Mouse (Mus musculus): ENCODE data around the gene Pitpnm2. TPM values are rescaled to one million over a fixed set of nuclear protein-coding genes. Genes with fewer than 3 reads are reported as not detected.
A peak's percentile ranks its signal among the peaks of the same experiment; 100 is the strongest.

Pitpnm2 gene
- polyA plus RNA-seq, 1 experiment: 55.3 TPM

GRCm38 (mm10) chr5:124186465-124186854 is 63.1 kb downstream of the Pitpnm2 start:
- no peak for TF ChIP-seq GATA1 (IDR thresholded peaks at IDR 0.05; ENCODE audit: low read length)

GRCm38 (mm10) chr5:124185706-124186464 is 63.7 kb downstream of the Pitpnm2 start:
- no peak for TF ChIP-seq GATA1 (IDR thresholded peaks at IDR 0.05; ENCODE audit: low read length)

DNA sequence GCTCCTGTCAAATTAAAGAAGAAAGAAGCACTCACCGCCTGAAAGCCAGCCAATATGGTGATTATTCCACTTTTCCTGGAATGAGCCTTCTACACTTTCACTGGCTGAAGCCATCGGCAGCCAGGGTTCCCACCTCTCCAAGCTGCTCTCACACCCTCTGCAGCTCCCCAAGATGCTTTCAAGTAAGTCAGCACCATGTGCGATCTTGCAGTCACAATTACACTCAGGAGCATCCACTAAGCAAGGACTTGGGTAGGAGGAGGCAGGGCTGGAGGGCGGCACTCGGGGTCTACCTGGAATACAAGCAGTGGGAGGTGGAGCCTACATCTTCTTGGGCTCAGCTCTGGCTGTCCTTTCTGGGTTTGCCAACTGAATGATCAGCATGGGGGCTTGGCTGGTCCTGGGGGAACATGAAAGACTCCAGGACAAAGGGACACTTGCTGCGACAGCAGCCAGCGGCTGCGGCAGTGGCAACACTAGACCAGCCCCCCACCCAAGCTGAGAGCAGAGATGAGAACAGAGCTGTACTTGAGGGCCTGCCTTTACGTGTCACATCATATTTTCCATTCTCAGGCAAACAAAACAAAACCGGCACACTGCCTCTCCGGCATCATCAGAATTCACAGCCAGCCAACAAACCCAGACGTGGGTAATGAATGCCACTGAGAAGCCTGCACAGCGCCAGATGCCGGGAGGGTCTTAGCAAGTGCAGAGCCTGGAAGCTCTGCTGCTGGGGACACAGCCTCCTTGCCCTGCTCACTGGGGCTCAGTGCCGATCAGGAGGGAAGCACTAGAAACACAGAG is 64.5 kb downstream of the Pitpnm2 start:
- no peak for TF ChIP-seq GATA1 (IDR thresholded peaks at IDR 0.05; ENCODE audit: low read length)

DNA sequence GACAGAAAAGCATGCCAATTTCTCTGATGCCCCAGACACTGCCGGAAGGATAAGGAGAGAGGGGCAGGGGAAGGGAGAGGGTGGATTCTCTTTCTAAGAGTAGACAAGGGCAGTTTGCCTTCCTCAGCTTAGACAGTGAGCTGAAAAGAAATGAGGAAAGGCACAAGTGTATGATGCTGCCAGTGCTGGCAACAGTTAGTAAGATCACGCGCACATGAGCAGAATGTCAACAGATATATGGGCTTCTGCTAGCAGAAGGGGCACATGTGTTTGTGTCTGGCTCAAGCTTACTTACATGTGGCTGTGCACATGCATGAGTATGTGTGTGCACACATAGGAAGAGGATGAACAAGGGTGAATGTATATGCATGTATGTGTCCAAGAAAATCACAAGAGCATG is 65.4 kb downstream of the Pitpnm2 start:
- TF ChIP-seq GATA1 (IDR thresholded peaks at IDR 0.05; ENCODE audit: low read length): no peak

DNA sequence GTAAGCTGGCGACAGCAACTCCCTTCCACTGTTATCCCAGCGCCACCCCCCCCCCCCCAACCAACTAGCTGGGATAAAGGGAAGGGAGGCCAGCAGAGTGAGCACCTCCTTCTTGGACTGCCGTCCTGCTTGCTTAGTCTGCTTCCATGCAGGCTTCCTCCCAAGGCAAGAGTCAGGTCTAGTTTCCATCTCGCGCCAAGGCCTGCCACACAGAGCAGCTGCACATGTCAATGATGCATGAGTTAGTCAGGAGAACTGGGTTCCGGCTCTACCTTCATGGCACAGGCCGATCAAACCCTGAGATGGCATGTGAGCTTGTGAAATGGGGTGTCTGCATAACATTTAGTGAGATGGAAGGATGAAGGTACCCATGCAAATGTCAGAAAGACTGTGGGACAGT is 66.9 kb downstream of the Pitpnm2 start:
- no peak for TF ChIP-seq GATA1 (IDR thresholded peaks at IDR 0.05; ENCODE audit: low read length)

DNA sequence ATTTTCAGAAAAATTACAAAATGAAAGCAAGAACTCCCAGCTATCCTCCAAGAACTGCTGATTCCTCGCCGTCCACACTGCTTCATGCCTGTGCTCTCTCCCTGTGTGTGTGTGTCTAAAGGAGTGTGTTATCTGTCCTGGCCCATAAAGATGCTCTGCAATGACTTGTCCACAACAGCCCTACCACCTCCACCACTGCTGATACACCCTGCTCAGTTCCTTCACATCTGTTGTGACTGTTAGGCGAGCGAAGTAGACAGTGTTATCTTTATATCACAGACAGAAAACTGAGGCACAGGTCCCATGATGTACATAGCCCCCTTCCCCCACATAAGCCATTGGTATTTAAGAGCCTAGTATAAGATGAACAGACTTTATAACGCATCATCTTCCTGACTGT is 67.5 kb downstream of the Pitpnm2 start:
- peak; percentile 64 for TF ChIP-seq GATA1 (IDR thresholded peaks at IDR 0.05; ENCODE audit: low read length)

GRCm38 (mm10) chr5:124180500-124181167 is 68.9 kb downstream of the Pitpnm2 start:
- TF ChIP-seq GATA1 (IDR thresholded peaks at IDR 0.05; ENCODE audit: low read length): no peak

DNA sequence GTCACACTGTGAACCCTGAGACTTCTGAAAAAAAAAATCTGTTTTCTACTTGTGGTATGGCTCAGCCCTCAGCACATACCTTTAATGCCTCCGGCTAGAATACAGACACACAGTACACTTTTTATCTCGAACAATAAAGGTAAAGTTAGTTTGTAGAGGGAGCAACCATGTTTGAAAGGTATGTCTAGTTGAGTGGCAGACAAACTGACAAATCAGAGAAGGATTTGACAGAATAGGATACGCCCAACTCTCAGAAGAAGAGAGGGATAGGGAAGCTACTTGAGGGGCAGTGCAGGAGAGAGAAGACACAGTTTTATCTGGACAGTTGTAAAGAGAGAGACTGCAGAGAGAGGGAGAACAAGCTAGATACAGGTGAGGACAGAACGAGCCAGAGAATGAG is 70.1 kb downstream of the Pitpnm2 start:
- no peak for TF ChIP-seq GATA1 (IDR thresholded peaks at IDR 0.05; ENCODE audit: low read length)

DNA sequence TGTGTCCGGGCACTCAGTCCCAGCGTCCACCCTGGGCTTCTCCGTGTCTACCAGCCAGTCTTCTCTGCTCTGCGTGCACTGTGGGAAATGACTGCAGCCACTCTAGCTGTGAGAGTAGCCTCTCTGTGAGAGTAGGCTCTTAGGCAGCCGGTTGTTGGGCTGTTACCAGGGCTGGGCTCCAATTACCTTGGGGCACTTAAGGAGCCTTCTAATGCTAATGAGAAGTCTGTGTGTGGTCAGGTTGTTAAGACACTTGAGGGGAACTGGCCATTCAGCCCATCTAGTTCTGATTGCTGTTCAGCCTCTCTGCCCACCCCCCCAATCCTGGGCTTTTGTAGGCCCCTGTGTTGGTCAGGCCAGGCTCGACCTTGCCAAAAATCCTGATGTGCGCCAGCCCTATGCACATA is 72.8 kb downstream of the Pitpnm2 start:
- no peak for TF ChIP-seq GATA1 (IDR thresholded peaks at IDR 0.05; ENCODE audit: low read length)

- TF ChIP-seq GATA1 (IDR thresholded peaks at IDR 0.05; ENCODE audit: low read length): no peak
Measured at GRCm38 (mm10) chr5:124175138-124175537, 74.4 kb downstream of the Pitpnm2 start.

DNA sequence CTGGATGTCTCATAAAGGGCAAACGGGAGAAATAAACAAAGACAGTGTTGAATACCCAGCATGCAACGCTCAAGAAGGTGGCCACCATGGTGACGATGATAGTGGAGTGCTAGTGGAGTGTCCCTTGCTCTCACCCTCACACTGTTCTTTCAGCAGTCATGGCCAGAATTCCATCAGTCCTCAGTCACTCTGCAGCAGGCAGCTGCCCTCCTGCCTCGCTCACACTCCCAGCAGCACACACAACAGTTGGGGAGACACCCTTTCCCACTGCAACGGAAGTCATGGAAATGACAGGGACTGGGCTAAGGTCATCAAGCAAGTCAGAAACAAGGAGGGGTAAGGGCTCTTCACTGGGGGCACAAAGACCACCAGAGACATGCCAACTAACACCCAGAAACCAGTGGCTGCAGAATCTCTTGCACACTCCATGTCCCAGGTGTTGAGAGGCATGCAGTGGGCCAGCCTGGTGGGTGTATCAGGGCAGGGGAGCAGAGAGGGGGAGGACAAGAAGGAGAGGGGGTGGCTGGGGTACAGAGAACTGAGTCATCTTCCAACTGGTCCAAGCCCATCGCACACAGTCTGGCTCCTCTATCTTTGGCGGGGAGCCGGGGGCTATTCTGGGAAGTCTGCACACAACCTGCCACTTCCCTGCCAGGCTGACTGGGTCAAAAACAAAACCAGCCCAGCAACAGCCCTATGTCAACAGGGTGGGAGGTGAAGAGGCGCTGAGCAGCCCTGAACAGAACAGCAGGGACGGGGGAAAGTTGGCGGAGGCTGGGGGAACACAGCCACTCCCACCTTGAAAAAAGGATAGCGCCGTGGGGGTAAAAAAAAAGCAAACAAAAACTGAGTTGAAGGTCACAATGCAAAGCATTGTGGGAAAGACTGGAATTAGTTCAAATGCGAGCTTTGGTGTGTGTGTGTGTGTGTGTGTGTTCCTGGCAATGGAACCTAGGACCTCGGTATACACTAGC is 76.3 kb downstream of the Pitpnm2 start:
- no peak for TF ChIP-seq GATA1 (IDR thresholded peaks at IDR 0.05; ENCODE audit: low read length)

GRCm38 (mm10) chr5:124172246-124172645 is 77.3 kb downstream of the Pitpnm2 start:
- TF ChIP-seq GATA1 (IDR thresholded peaks at IDR 0.05; ENCODE audit: low read length): no peak

DNA sequence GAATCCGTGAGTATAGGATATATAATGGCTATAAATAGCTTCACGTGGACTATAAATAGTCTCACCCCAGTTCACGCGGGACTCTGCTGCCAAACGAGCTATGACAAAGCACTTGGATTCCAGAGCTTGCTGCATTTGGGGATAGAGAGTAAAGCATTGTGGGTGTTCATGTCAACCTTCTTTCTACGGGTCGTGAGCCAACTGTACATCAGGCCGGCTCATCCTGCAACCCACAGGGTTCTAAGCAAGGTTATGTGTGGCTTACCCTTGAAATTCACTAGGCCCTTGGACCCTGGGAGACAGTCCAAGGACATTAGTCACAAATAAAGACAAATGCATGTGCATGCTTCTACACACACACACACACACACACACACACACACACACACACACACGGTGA is 77.8 kb downstream of the Pitpnm2 start:
- TF ChIP-seq GATA1 (IDR thresholded peaks at IDR 0.05; ENCODE audit: low read length): no peak

DNA sequence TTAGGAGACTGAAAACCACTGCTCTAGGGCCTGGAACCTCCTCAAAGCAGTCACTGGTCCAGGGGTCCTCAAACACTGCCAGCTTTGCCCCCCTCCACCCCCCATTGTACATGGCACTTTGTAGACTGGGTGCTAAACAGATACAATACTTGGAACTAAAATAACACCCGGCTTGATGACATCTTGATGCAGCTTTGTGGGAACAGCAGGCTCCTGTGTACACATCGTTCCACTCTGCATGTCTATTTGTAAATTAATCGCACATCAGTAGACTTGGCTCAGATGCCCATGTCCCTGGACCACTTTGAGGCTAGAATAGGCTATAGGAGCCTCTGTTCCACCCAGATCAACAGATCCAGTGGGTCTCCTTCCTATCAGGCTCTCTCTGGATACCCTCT is 80.3 kb downstream of the Pitpnm2 start:
- no peak for TF ChIP-seq GATA1 (IDR thresholded peaks at IDR 0.05; ENCODE audit: low read length)

Measured in G1E-ER4 (cell line).